Mouse (Mus musculus) G1E (cell line): ENCODE measurements around the gene Shroom3.

Experiments
- CTCF ChIP-seq: IDR thresholded peaks from 2 replicates; pipeline ENCODE4 v1.5.1; 2012; ENCODE audit warnings: low read depth, low read length, inconsistent platforms, mixed read lengths
- TAL1 ChIP-seq: conservative IDR thresholded peaks from 2 replicates; pipeline ENCODE4 v1.6.1; 2012; ENCODE audit warnings: low read depth, low read length, inconsistent platforms, mixed read lengths

DNA sequence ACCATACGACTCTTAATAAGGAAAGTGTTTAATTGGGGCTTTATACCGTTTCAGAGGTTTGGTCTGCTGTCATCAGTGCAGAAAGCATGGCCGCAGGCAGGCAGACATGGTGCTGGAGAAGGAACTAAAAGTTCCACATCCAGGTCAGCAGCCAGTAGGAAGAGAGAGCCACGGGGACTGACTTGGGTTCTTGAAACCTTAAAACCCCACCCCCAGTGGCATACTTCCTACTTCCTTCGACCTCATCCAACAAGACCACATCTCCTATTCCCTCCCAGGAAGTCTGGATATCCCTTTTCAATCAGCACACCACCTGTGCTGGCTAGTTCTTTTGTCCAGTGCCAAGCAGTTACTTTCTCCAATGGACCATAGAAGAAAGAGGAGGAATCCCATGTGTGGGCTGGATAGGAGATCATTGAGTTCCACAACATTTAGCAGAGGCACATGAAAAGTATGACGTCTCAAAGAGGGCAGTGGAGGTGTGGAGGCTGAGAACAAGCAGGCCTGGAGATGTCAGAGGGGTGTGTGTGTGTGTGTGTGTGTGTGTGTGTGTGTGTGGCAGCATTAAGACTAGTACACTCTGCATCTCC, 76.0 kb downstream of the Shroom3 start:
- TF ChIP-seq CTCF, result no peak
- no peak for TF ChIP-seq TAL1
